Mouse (Mus musculus) E14TG2a.4 (cell line): Measurements from ENCODE around the gene Wwp2.

Source experiments
- H3K27me3 ChIP-seq: 2 replicates; pipeline ENCODE4 v1.6.1; 2014; ENCODE audit warnings: low read length, control low read depth; ENCODE audit not compliant: insufficient read depth
- H3K36me3 ChIP-seq: 2 replicates; pipeline ENCODE4 v1.6.1; 2014; ENCODE audit warnings: low read length, control low read depth; ENCODE audit not compliant: insufficient read depth
- H3K4me1 ChIP-seq: replicated peaks from 2 replicates; pipeline ENCODE4 v1.6.1; 2014; ENCODE audit warnings: low read depth, low read length, control low read depth
- H3K4me3 ChIP-seq: replicated peaks from 2 replicates; pipeline ENCODE4 v1.5.1; 2014; ENCODE audit warnings: mild to moderate bottlenecking, low read length
- H3K9me3 ChIP-seq: 2 replicates; pipeline ENCODE4 v1.6.1; 2014; ENCODE audit warnings: low read length, control low read depth
- CTCF ChIP-seq: conservative IDR thresholded peaks from 2 replicates; pipeline ENCODE4 v1.5.1; 2014; ENCODE audit warnings: low read length
- NANOG ChIP-seq: IDR thresholded peaks from 2 replicates; pipeline ENCODE4 v1.6.1; 2014; ENCODE audit warnings: borderline replicate concordance, low read length, mixed read lengths
- POU5F1 ChIP-seq: IDR thresholded peaks from 2 replicates; pipeline ENCODE4 v1.6.1; 2014; ENCODE audit warnings: low read length, borderline replicate concordance

Wwp2 gene

GRCm38 (mm10) chr8:107444626-107445025 lies 8.5 kb downstream of the Wwp2 start:
- Histone ChIP-seq H3K27me3 (no peaks in the 10 kb centered on the region), H3K4me1 (peaks cover 86% of the 10 kb centered on the region), H3K4me3 (no peak overlapping the region), H3K36me3 (peaks cover 47% of the 10 kb centered on the region), H3K9me3 (no peaks in the 10 kb centered on the region)
- TF ChIP-seq POU5F1 = no peak
- TF ChIP-seq NANOG = no peak

DNA sequence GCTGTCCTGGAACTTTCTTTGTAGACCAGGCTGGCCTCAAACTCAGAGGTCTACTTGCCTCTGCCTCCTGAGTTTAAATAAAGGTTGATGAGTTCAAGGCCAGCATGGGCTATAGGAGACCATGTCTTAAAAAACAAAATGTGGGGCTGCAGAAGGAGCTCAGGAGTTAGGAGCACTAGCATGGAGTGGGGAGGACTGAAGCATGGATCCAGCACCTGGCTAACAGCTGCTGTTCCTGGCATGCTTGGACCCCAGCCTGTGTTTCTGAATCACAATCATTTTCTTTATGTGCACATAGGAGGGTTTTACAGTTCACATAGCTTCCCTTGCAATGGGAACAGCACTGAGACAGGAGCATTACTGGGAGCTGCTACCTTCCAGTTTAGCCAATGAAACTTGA lies 11.5 kb downstream of the Wwp2 start:
- no peaks in the 10 kb centered on the region for H3K27me3 ChIP-seq
- peaks cover 29% of the 10 kb centered on the region for H3K36me3 ChIP-seq
- peaks cover 80% of the 10 kb centered on the region for H3K4me1 ChIP-seq
- H3K9me3 ChIP-seq = no peaks in the 10 kb centered on the region
- H3K4me3 ChIP-seq = no peak overlapping the region
- TF ChIP-seq CTCF (no peak), POU5F1 (no peak), NANOG (no peak)

- H3K9me3 ChIP-seq = no peaks in the 10 kb centered on the region
- TF ChIP-seq NANOG (no peak), CTCF (no peak), POU5F1 (no peak)
- no peaks in the 10 kb centered on the region for H3K27me3 ChIP-seq
- peaks cover 80% of the 10 kb centered on the region for H3K4me1 ChIP-seq
- peak overlapping the region; percentile 41; the same call in 1 of the 2 replicates for H3K4me3 ChIP-seq
- H3K36me3 ChIP-seq = peaks cover 29% of the 10 kb centered on the region
Observed at GRCm38 (mm10) chr8:107448382-107448889, 12.3 kb downstream of the Wwp2 start.

- Histone ChIP-seq H3K27me3 (no peaks in the 10 kb centered on the region), H3K9me3 (no peaks in the 10 kb centered on the region), H3K4me3 (peak overlapping the region; percentile 41), H3K36me3 (peaks cover 32% of the 10 kb centered on the region), H3K4me1 (peaks cover 79% of the 10 kb centered on the region)
- TF ChIP-seq POU5F1 (no peak), CTCF (no peak), NANOG (no peak)
Observed at GRCm38 (mm10) chr8:107449130-107449529, 13.0 kb downstream of the Wwp2 start.

DNA sequence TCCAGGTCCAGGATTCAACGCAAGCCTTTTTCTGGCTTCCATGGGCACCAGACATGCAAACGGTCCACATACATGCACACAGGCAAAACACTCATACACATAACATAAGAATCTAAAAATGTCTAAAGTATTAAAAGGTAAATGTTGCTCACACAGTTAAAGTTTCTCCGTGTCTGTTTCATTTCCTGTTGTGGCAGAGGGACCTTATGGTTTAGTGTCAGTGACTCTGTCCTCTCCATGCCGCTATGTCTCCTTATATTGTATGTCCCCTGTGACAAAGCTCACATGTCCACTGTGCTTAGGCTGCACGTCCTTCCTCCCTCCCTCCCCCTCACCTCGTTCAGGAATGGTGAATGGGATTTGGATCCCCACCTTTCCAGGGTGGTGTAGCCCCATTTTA lies 13.5 kb downstream of the Wwp2 start:
- no peak for TF ChIP-seq CTCF
- TF ChIP-seq NANOG = no peak
- TF ChIP-seq POU5F1 = no peak
- peaks cover 74% of the 10 kb centered on the region for H3K4me1 ChIP-seq
- H3K9me3 ChIP-seq = no peaks in the 10 kb centered on the region
- H3K4me3 ChIP-seq = peak overlapping the region; percentile 41
- H3K36me3 ChIP-seq = peaks cover 31% of the 10 kb centered on the region
- no peaks in the 10 kb centered on the region for H3K27me3 ChIP-seq

DNA sequence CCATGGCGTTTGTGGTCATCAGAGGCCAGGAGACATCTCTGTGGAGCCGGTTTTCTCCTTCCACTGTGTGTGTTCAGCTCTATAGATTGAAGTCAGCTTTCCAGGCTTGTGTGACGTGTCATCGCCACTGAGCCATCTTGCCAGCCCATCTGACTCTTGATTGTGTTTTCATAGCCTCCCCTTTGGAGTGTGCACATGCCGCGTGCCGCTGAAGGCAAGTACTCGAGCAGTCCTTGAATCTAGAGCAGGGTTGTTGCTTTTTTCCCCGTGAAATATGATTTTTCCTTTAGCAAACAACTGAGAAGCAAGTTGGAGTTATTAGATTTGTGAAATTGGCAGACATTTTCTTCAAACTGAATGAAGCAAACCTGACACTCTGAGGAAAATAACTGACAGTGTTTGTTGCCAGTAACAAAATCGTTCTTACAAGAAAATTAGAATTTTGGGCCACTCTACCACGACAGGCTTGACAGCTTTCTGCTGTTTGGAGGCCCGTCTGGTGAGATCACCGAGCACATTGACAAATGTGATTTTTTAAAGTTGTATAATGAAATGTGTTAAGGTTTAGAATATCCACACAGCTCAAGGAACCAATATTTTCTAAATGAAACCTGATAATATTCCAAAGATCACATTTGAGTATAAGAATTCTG lies 15.4 kb downstream of the Wwp2 start:
- Histone ChIP-seq H3K9me3 (no peaks in the 10 kb centered on the region), H3K4me3 (no peak overlapping the region), H3K4me1 (peaks cover 67% of the 10 kb centered on the region), H3K27me3 (no peaks in the 10 kb centered on the region), H3K36me3 (peaks cover 34% of the 10 kb centered on the region)
- TF ChIP-seq POU5F1 (no peak), NANOG (no peak), CTCF (no peak)

- Histone ChIP-seq H3K36me3 (peaks cover 50% of the 10 kb centered on the region), H3K4me1 (peaks cover 53% of the 10 kb centered on the region), H3K9me3 (no peaks in the 10 kb centered on the region), H3K4me3 (no peak overlapping the region), H3K27me3 (no peaks in the 10 kb centered on the region)
- TF ChIP-seq POU5F1 = no peak
- no peak for TF ChIP-seq NANOG
- TF ChIP-seq CTCF = no peak
Observed at GRCm38 (mm10) chr8:107453386-107453785, 17.2 kb downstream of the Wwp2 start.

- Histone ChIP-seq H3K36me3 (peaks cover 66% of the 10 kb centered on the region), H3K27me3 (no peaks in the 10 kb centered on the region), H3K4me3 (no peak overlapping the region), H3K9me3 (no peaks in the 10 kb centered on the region), H3K4me1 (peaks cover 36% of the 10 kb centered on the region)
- TF ChIP-seq CTCF (peak; percentile 90), POU5F1 (no peak), NANOG (no peak)
Observed at GRCm38 (mm10) chr8:107455268-107455667, 19.1 kb downstream of the Wwp2 start.

- peaks cover 24% of the 10 kb centered on the region for H3K4me1 ChIP-seq
- no peaks in the 10 kb centered on the region for H3K27me3 ChIP-seq
- TF ChIP-seq POU5F1 (no peak), NANOG (no peak), CTCF (no peak)
- H3K4me3 ChIP-seq = no peak overlapping the region
- peaks cover 89% of the 10 kb centered on the region for H3K36me3 ChIP-seq
- H3K9me3 ChIP-seq = no peaks in the 10 kb centered on the region
Observed at GRCm38 (mm10) chr8:107457725-107458124, 21.6 kb downstream of the Wwp2 start.
